In genomic region chr4:118428531-118429214, GRCm38 (mm10) we compare ENCODE assay signal across 8 mouse cellular contexts. TPM values are rescaled to one million over a fixed set of nuclear protein-coding genes. Genes with fewer than 3 reads are reported as not detected.
DNase-seq lines count a peak whose midpoint lies in the region; ATAC-seq lines count a peak whose summit lies in the region.

No protein-coding gene starts in this region.

- intact Hi-C loops in heart, postnatal 25 days (cut with DNase I), result loop anchor here (5.0 kb wide), 1 partner anchor 89 kb away; no protein-coding TSS in a partner anchor
- intact Hi-C loops in heart, postnatal 10 days (cut with DNase I), result loop anchor here (5.0 kb wide), 1 partner anchor 139 kb away; no protein-coding TSS in a partner anchor

- 34% methylated on average over 15 of the region's 15 CpGs for WGBS in limb, embryonic 13.5 days
- 53% methylated on average over 15 of the region's 15 CpGs for WGBS in midbrain, embryonic 12.5 days

- H3K4me3 ChIP-seq in limb, embryonic 13.5 days, result peak overlapping the region; percentile 57
- peak overlapping the region; percentile 55 for H3K4me3 ChIP-seq in midbrain, embryonic 12.5 days

- H3K27ac ChIP-seq in limb, embryonic 13.5 days, result peak overlapping the region; percentile 76
- H3K27ac ChIP-seq in midbrain, embryonic 12.5 days (replicated peaks), result peak overlapping the region; percentile 73; the same call in 1 of the 2 replicates

- no peaks in the 10 kb centered on the region for H3K9me3 ChIP-seq in limb, embryonic 13.5 days
- no peaks in the 10 kb centered on the region for H3K9me3 ChIP-seq in midbrain, embryonic 12.5 days

- peaks cover 37% of the 10 kb centered on the region for H3K36me3 ChIP-seq in limb, embryonic 13.5 days
- H3K36me3 ChIP-seq in midbrain, embryonic 12.5 days, result peaks cover 37% of the 10 kb centered on the region

- ATAC-seq in common myeloid progenitor, adult 5-6 weeks (replicated peaks; ENCODE audit: low read depth, poor library complexity, severe bottlenecking), result peak; percentile 46
- 0 out of 2 replicates have a peak, but pooled peaks have one; percentile 4 for ATAC-seq in limb, embryonic 13.5 days (ENCODE audit: low FRiP score, low read depth)
- ATAC-seq in midbrain, embryonic 12.5 days (ENCODE audit: low FRiP score, low read depth), result peak; percentile 20; the same call in 1 of the 2 replicates

- H3K4me2 ChIP-seq in limb, embryonic 13.5 days (replicated peaks), result peak overlapping the region; percentile 89
- peak overlapping the region; percentile 74 for H3K4me2 ChIP-seq in midbrain, embryonic 12.5 days (replicated peaks)

- H3K27me3 ChIP-seq in limb, embryonic 13.5 days, result no peaks in the 10 kb centered on the region
- H3K27me3 ChIP-seq in midbrain, embryonic 12.5 days, result no peaks in the 10 kb centered on the region

- H3K4me1 ChIP-seq in limb, embryonic 13.5 days, result peaks cover 31% of the 10 kb centered on the region
- H3K4me1 ChIP-seq in midbrain, embryonic 12.5 days, result peaks cover 23% of the 10 kb centered on the region

- DNase-seq in heart, adult 18-20 months, result peak; percentile 47 to 65
- DNase-seq in heart, postnatal 25 days (ENCODE audit: low spot score), result no peak
- peak; percentile 33 to 48 for DNase-seq in heart, postnatal 10 days
- no peak for DNase-seq in frontal cortex, postnatal 14 days (ENCODE audit: low spot score in 2 of 2)
- DNase-seq in adrenal gland, adult 8-10 months, result no peak

- H3K9ac ChIP-seq in limb, embryonic 13.5 days, result peak overlapping the region; percentile 77
- H3K9ac ChIP-seq in midbrain, embryonic 12.5 days (replicated peaks), result peak overlapping the region; percentile 72

RNA-seq across cellular contexts. Expression of gene Elovl1, which starts 0.8 kb away (rescaled TPM):
- total RNA-seq in heart, adult 18-20 months (2021), result 10 to 100 TPM; 15.7 to 17.2 TPM
- 10 to 100 TPM; 17.8 to 19.4 TPM for total RNA-seq in heart, postnatal 25 days (2021)
- 44.8 and 65.7 TPM in 2 replicates for total RNA-seq in common myeloid progenitor, adult 5-6 weeks (2017)
- total RNA-seq in heart, postnatal 10 days (2021), result 10 to 100 TPM; 37.5 to 37.7 TPM
- polyA plus RNA-seq in limb, embryonic 13.5 days (2015; fragmentation: Nextera tagmentation; extraction: Ambion mirVana), result 66.3 and 66.5 TPM in 2 replicates
- 35.4 and 37.6 TPM in 2 replicates for polyA plus RNA-seq in midbrain, embryonic 12.5 days (2016; fragmentation: Nextera tagmentation; extraction: Ambion mirVana)
- total RNA-seq in adrenal gland, adult 8-10 months (2022), result 100 to 1,000 TPM in 2 of 4 experiments, 10 to 100 TPM in 2; 73.8 to 108 (median 99.3) TPM

RNA-seq across cellular contexts. Expression of gene Cdc20, which starts 8.5 kb away (rescaled TPM):
- total RNA-seq in heart, adult 18-20 months (2021), result 1 to 10 TPM in 1 of 2 experiments, under 1 TPM in 1; 0.57 to 1.2 TPM
- 1 to 10 TPM; 1.5 to 2.3 TPM for total RNA-seq in heart, postnatal 25 days (2021)
- 57.9 and 89.6 TPM in 2 replicates for total RNA-seq in common myeloid progenitor, adult 5-6 weeks (2017)
- 10 to 100 TPM; 24.9 to 25.3 TPM for total RNA-seq in heart, postnatal 10 days (2021)
- 221 and 238 TPM in 2 replicates for polyA plus RNA-seq in limb, embryonic 13.5 days (2015; fragmentation: Nextera tagmentation; extraction: Ambion mirVana)
- polyA plus RNA-seq in midbrain, embryonic 12.5 days (2016; fragmentation: Nextera tagmentation; extraction: Ambion mirVana), result 233 and 235 TPM in 2 replicates
- total RNA-seq in adrenal gland, adult 8-10 months (2022), result 1 to 10 TPM; 2.7 to 4.8 (median 3.8) TPM

RNA-seq across cellular contexts. Expression of gene Med8, which starts 19.5 kb away (rescaled TPM):
- 10 to 100 TPM; 32.8 to 37.2 TPM for total RNA-seq in heart, adult 18-20 months (2021)
- total RNA-seq in heart, postnatal 25 days (2021), result 10 to 100 TPM; 35.7 to 47.1 TPM
- total RNA-seq in common myeloid progenitor, adult 5-6 weeks (2017), result 82.5 and 85.9 TPM in 2 replicates
- 10 to 100 TPM; 44.3 to 46.2 TPM for total RNA-seq in heart, postnatal 10 days (2021)
- polyA plus RNA-seq in limb, embryonic 13.5 days (2015; fragmentation: Nextera tagmentation; extraction: Ambion mirVana), result 108 and 116 TPM in 2 replicates
- 144 and 147 TPM in 2 replicates for polyA plus RNA-seq in midbrain, embryonic 12.5 days (2016; fragmentation: Nextera tagmentation; extraction: Ambion mirVana)
- total RNA-seq in adrenal gland, adult 8-10 months (2022), result 10 to 100 TPM; 61.3 to 67.6 (median 66.8) TPM

RNA-seq across cellular contexts. Expression of gene Szt2, which starts 19.6 kb away (rescaled TPM):
- total RNA-seq in heart, adult 18-20 months (2021), result 10 to 100 TPM in 1 of 2 experiments, 1 to 10 TPM in 1; 7.8 to 10.5 TPM
- 10 to 100 TPM; 11.3 to 13.1 TPM for total RNA-seq in heart, postnatal 25 days (2021)
- total RNA-seq in common myeloid progenitor, adult 5-6 weeks (2017), result 4.4 and 5.3 TPM in 2 replicates
- 10 to 100 TPM; 12.8 to 12.9 TPM for total RNA-seq in heart, postnatal 10 days (2021)
- polyA plus RNA-seq in limb, embryonic 13.5 days (2015; fragmentation: Nextera tagmentation; extraction: Ambion mirVana), result 8.8 and 10.6 TPM in 2 replicates
- 12.0 and 13.6 TPM in 2 replicates for polyA plus RNA-seq in midbrain, embryonic 12.5 days (2016; fragmentation: Nextera tagmentation; extraction: Ambion mirVana)
- total RNA-seq in adrenal gland, adult 8-10 months (2022), result 10 to 100 TPM; 22.4 to 45.1 (median 31.7) TPM

RNA-seq across cellular contexts. Expression of gene Mpl, which starts 28.6 kb away (rescaled TPM):
- total RNA-seq in heart, adult 18-20 months (2021), result under 1 TPM; 0.15 to 0.22 TPM
- under 1 TPM; 0.21 to 0.42 TPM for total RNA-seq in heart, postnatal 25 days (2021)
- total RNA-seq in common myeloid progenitor, adult 5-6 weeks (2017), result 5.8 and 7.3 TPM in 2 replicates
- under 1 TPM; 0.12 to 0.34 TPM for total RNA-seq in heart, postnatal 10 days (2021)
- 0.33 and 0.46 TPM in 2 replicates for polyA plus RNA-seq in limb, embryonic 13.5 days (2015; fragmentation: Nextera tagmentation; extraction: Ambion mirVana)
- 0.54 and 0.77 TPM in 2 replicates for polyA plus RNA-seq in midbrain, embryonic 12.5 days (2016; fragmentation: Nextera tagmentation; extraction: Ambion mirVana)
- total RNA-seq in adrenal gland, adult 8-10 months (2022), result under 1 TPM in 1 of 4 experiments, not detected in 3; 0.15 TPM

Comparison
In these comparisons a context has a peak if more than half of its experiments do, and no peak if none do; other contexts are left out.
1. DNase-seq: peak in heart, adult 18-20 months (2 of 2) and heart, postnatal 10 days (2 of 2); none in heart, postnatal 25 days (single experiment), frontal cortex, postnatal 14 days (0 of 2) and adrenal gland, adult 8-10 months (single experiment).
2. RNA of gene Cdc20, which starts 8.5 kb away (total RNA-seq): 57.9 to 89.6 TPM in common myeloid progenitor, adult 5-6 weeks and 24.9 to 25.3 TPM in heart, postnatal 10 days; 2.7 to 4.8 TPM in adrenal gland, adult 8-10 months, 1.5 to 2.3 TPM in heart, postnatal 25 days and 0.57 to 1.2 TPM in heart, adult 18-20 months; every median in the first group is over 4 times any median in the second.
3. Peak in every context shown above with its lines, with median percentiles within 50 percentile points of each other: ATAC-seq.